Mouse (Mus musculus) spleen, adult 2 months (tissue): Measurements from ENCODE around the gene Itgae.

Experiments used
- CTCF ChIP-seq: fragments of 200-500 bp; IDR thresholded peaks from 2 replicates; pipeline ENCODE4 v1.5.1; 2011; ENCODE audit warnings: mild to moderate bottlenecking, inconsistent platforms; ENCODE audit not compliant: insufficient read depth, insufficient read length, insufficient replicate concordance; ENCODE audit errors: extremely low read depth
- POLR2A ChIP-seq: fragments of 200-500 bp; IDR thresholded peaks from 2 replicates; pipeline ENCODE4 v1.6.1; 2011; ENCODE audit warnings: low read depth, low read length, inconsistent platforms

- TF ChIP-seq POLR2A (no peak), CTCF (no peak)
Measured at GRCm38 (mm10) chr11:73098860-73099259, 8.5 kb downstream of the Itgae start.
